8 mouse cellular contexts compared by ENCODE assay signal in genomic region chr9:115163031-115163430, GRCm38 (mm10).
DNase-seq lines count a peak whose midpoint lies in the region; ATAC-seq and TF ChIP-seq lines count a peak whose summit lies in the region.

No protein-coding gene starts in this region.

- TF ChIP-seq EP300 in stomach, postnatal 0 days (optimal IDR thresholded peaks at IDR 0.05): no peak

- H3K27me3 ChIP-seq in intestine, embryonic 15.5 days (replicated peaks): no peaks in the 10 kb centered on the region
- no peaks in the 10 kb centered on the region for H3K27me3 ChIP-seq in limb, embryonic 11.5 days (ENCODE audit: control insufficient read depth, insufficient read depth, low read length)
- H3K27me3 ChIP-seq in midbrain, embryonic 15.5 days (replicated peaks): no peaks in the 10 kb centered on the region
- no peaks in the 10 kb centered on the region for H3K27me3 ChIP-seq in stomach, postnatal 0 days (ENCODE audit: control insufficient read depth, insufficient read depth, low read length)

- ATAC-seq in intestine, embryonic 15.5 days: peak; percentile 53
- ATAC-seq in limb, embryonic 11.5 days (ENCODE audit: insufficient number of reproducible peaks, low FRiP score, low TSS enrichment, low read depth): 0 out of 2 replicates have a peak, but pooled peaks have one; percentile 55
- ATAC-seq in midbrain, embryonic 15.5 days (replicated peaks): 0 out of 2 replicates have a peak, but pooled peaks have one; percentile 37
- ATAC-seq in stomach, postnatal 0 days (ENCODE audit: low FRiP score, low TSS enrichment): peak; percentile 45

- H3K9ac ChIP-seq in intestine, embryonic 15.5 days: no peak overlapping the region
- no peak overlapping the region for H3K9ac ChIP-seq in limb, embryonic 11.5 days (ENCODE audit: low read length)
- H3K9ac ChIP-seq in midbrain, embryonic 15.5 days: no peak overlapping the region
- no peak overlapping the region for H3K9ac ChIP-seq in stomach, postnatal 0 days (ENCODE audit: low read length)

- H3K4me1 ChIP-seq in intestine, embryonic 15.5 days (replicated peaks): 0 out of 2 replicates have a peak, but pooled peaks cover 3% of the 10 kb centered on the region
- no peaks in the 10 kb centered on the region for H3K4me1 ChIP-seq in limb, embryonic 11.5 days (ENCODE audit: control insufficient read depth, insufficient read depth, low read length)
- no peaks in the 10 kb centered on the region for H3K4me1 ChIP-seq in midbrain, embryonic 15.5 days
- H3K4me1 ChIP-seq in stomach, postnatal 0 days (replicated peaks; ENCODE audit: control insufficient read depth, insufficient read depth): no peaks in the 10 kb centered on the region

- no peaks in the 10 kb centered on the region for H3K9me3 ChIP-seq in intestine, embryonic 15.5 days
- no peaks in the 10 kb centered on the region for H3K9me3 ChIP-seq in limb, embryonic 11.5 days (ENCODE audit: control insufficient read depth, low read length)
- no peaks in the 10 kb centered on the region for H3K9me3 ChIP-seq in midbrain, embryonic 15.5 days
- H3K9me3 ChIP-seq in stomach, postnatal 0 days (ENCODE audit: control insufficient read depth, low read length): no peaks in the 10 kb centered on the region

- H3K4me3 ChIP-seq in intestine, embryonic 15.5 days (replicated peaks): no peak overlapping the region
- H3K4me3 ChIP-seq in limb, embryonic 11.5 days (ENCODE audit: low read depth, low read length): no peak overlapping the region
- H3K4me3 ChIP-seq in midbrain, embryonic 15.5 days: no peak overlapping the region
- no peak overlapping the region for H3K4me3 ChIP-seq in stomach, postnatal 0 days (ENCODE audit: low read depth, low read length)

- 64% methylated on average over 5 of the region's 5 CpGs for WGBS in intestine, embryonic 15.5 days
- 58% methylated on average over 5 of the region's 5 CpGs for WGBS in limb, embryonic 11.5 days
- 61% methylated on average over 5 of the region's 5 CpGs for WGBS in midbrain, embryonic 15.5 days
- 64% methylated on average over 5 of the region's 5 CpGs for WGBS in stomach, postnatal 0 days

- H3K4me2 ChIP-seq in intestine, embryonic 15.5 days (replicated peaks): no peak overlapping the region
- no peak overlapping the region for H3K4me2 ChIP-seq in limb, embryonic 11.5 days (ENCODE audit: low read depth, severe bottlenecking)
- H3K4me2 ChIP-seq in midbrain, embryonic 15.5 days: no peak overlapping the region
- no peak overlapping the region for H3K4me2 ChIP-seq in stomach, postnatal 0 days (replicated peaks; ENCODE audit: low read depth)

- peak; percentile 81 for TF ChIP-seq CTCF in stomach, postnatal 0 days (IDR thresholded peaks at IDR 0.05; ENCODE audit: low read depth)

- peak; percentile 39 to 74 for DNase-seq in cerebellum, postnatal 4 days (ENCODE audit: low spot score in 2 of 2)
- no peak for DNase-seq in cerebellum, adult 8-10 months
- peak; percentile 89 for DNase-seq in c-Kit-positive CD71-positive TER-119-positive erythroid progenitor cells, embryonic 14.5 days (ENCODE audit: low spot score)
- DNase-seq in gastrocnemius, postnatal 25 days: peak; percentile 53
- peak; percentile 81 for DNase-seq in limb, embryonic 11.5 days (ENCODE audit: low spot score)
- peak; percentile 82 for DNase-seq in stomach, postnatal 0 days (ENCODE audit: low spot score)

- no peak overlapping the region for H3K27ac ChIP-seq in intestine, embryonic 15.5 days
- no peak overlapping the region for H3K27ac ChIP-seq in limb, embryonic 11.5 days (replicated peaks; ENCODE audit: low read depth, low read length)
- no peak overlapping the region for H3K27ac ChIP-seq in midbrain, embryonic 15.5 days
- no peak overlapping the region for H3K27ac ChIP-seq in stomach, postnatal 0 days (replicated peaks)

- no peaks in the 10 kb centered on the region for H3K36me3 ChIP-seq in intestine, embryonic 15.5 days
- no peaks in the 10 kb centered on the region for H3K36me3 ChIP-seq in limb, embryonic 11.5 days (ENCODE audit: control insufficient read depth, insufficient read depth, low read length)
- no peaks in the 10 kb centered on the region for H3K36me3 ChIP-seq in midbrain, embryonic 15.5 days (replicated peaks)
- H3K36me3 ChIP-seq in stomach, postnatal 0 days (ENCODE audit: control insufficient read depth, insufficient read depth, low read length): no peaks in the 10 kb centered on the region
